Mouse (Mus musculus) B cell, adult (primary cell): ENCODE results near the gene Chst10. TPM values are rescaled to one million over a fixed set of nuclear protein-coding genes. Genes with fewer than 3 reads are reported as not detected.

Experiments used
- total RNA-seq: library from RNA; stranded (reverse); gene quantifications from 4 replicates; pipeline ENCODE4 v1.2.4, GENCODE M21; 2023; ENCODE audit not compliant: inconsistent age

Chst10 gene
- total RNA-seq, result 35.1 to 41.4 TPM (median 39.2 TPM) in 4 replicates

DNA sequence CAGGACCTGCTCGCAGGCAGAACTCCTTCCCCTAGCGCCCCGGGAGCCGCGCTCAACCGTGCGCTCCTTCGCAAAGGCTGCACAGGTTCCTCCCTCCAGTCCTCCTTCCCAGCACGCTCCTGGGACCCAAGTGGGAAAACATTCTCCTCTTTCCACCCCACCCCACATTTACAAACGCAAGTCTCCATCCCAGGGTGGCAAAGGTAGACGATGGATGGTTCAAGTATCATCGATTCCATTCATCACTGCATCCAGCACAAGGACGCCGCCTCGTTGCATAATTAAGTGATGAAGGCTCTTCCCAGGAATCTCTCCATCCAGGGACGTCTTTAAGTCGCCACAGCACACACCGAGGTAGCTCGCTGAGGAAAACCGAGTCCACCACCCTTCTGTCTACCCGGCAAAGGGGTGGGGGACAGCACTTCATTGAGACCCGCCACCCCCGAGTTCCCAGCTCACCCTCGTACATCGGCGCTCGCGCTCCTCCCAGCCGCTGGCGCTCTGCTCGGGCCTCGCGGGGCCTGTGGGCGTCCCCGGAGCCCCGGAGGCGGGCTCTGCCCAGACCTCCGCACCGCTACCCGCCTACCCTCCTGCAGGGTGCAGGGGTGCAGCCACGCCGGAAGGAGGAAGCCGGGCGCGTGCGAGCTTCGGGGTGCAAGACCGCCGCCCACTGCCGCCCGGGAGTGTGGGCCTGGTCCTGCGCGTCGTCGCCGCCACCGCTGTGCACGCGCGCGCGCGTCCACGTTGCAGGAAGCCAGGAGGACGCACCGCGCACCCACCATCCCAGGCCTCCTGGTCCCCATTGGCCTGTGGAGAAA, at the start of gene Chst10:
Gene Chst10, minus strand, starts transcription at position 731 of the 818 bp plus-strand sequence.

DNA sequence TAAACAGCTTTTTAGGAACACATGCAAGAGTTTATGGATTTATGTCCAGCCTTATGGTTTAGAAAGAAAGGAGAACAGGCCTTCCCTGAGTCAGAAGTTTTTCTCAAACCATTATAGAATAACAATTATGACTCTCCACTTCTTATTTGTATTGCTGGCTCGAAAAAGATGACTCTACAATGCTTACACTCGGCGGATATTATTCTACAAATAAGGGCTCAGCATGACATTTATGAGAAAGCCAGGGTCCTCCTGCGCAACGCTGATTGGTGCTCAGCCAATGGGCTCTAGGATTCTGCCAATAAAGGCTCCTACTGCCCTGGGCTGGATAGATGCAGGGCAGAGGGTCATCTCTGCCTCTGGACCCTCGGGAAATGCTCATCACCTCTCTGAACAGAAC, 40.9 kb upstream of the Chst10 start, which contains the start of gene Nms:
Gene Nms, plus strand, starts transcription at position 301 of the 400 bp plus-strand sequence.

DNA sequence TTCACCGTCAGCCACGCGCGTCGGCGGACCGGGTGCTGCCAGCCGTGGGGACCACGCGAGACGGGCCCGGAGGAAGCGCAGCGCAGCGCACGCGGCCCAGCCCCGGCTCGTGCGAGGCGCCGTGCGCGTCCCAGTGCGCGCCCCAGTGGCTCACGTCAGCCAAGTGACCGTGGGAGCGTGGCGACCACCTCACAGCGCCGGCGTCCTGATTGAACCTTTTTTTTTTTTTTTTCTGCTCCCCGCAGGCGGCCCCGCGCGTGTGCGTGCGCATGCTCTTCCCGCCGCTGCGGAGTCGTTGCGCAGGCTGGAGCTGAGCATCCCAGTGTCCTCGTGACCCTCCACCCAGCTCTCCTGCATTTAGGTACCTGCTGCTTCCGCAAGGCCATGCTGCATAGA, 61.5 kb downstream of the Chst10 start, which contains the start of gene Lonrf2:
Gene Lonrf2, minus strand, starts transcription at position 235 of the 396 bp plus-strand sequence.

Other genes starting within 250 kb of the Chst10 start
- gene Aff3, start 233.2 kb downstream of the Chst10 start, total RNA-seq, result 222 to 276 TPM (median 255 TPM) in 4 replicates
- not detected in 4 replicates for gene Lonrf2, start 61.5 kb downstream of the Chst10 start, total RNA-seq
- not detected in 4 replicates for gene Nms, start 41.0 kb upstream of the Chst10 start, total RNA-seq
- 24.7 to 31.6 TPM (median 29.8 TPM) in 4 replicates for gene Pdcl3, start 87.4 kb upstream of the Chst10 start, total RNA-seq